Comparison of ENCODE assay signal across 9 mouse cellular contexts in genomic region chr7:71093301-71093939, GRCm38 (mm10).
DNase-seq lines count a peak whose midpoint lies in the region; ATAC-seq lines count a peak whose summit lies in the region.
"Had no signal": no experiment of that assay in that cellular context is flagged by ENCODE, and none has a peak within 500 bp of the region (broad histone marks: within the 10 kb centered on the region; RNA-seq: fewer than 3 reads in every experiment).

No protein-coding gene starts in this region.

- no peak overlapping the region for H3K9ac ChIP-seq in kidney, embryonic 14.5 days (ENCODE audit: low read depth, low read length)
- no peak overlapping the region for H3K9ac ChIP-seq in heart, embryonic 12.5 days
- H3K9ac ChIP-seq in liver, embryonic 13.5 days, result no peak overlapping the region
- H3K9ac ChIP-seq in stomach, embryonic 16.5 days (ENCODE audit: low read length), result no peak overlapping the region

- no peak for ATAC-seq in kidney, embryonic 14.5 days (ENCODE audit: low FRiP score, low TSS enrichment)
- no peak for ATAC-seq in heart, embryonic 12.5 days (ENCODE audit: insufficient number of reproducible peaks, low FRiP score)
- peak; percentile 92 for ATAC-seq in liver, embryonic 13.5 days (ENCODE audit: low read depth)
- ATAC-seq in stomach, embryonic 16.5 days (ENCODE audit: insufficient read depth, low FRiP score), result no peak
- no peak for ATAC-seq in megakaryocyte progenitor cell, adult 5-6 weeks (replicated peaks; ENCODE audit: poor library complexity)

- H3K4me1 ChIP-seq in kidney, embryonic 14.5 days (ENCODE audit: control insufficient read depth, insufficient read depth, low read length), result no peaks in the 10 kb centered on the region
- no peaks in the 10 kb centered on the region; the same call in 1 of the 2 replicates for H3K4me1 ChIP-seq in heart, embryonic 12.5 days (replicated peaks)
- H3K4me1 ChIP-seq in liver, embryonic 13.5 days (replicated peaks), result peaks cover 34% of the 10 kb centered on the region
- 0 out of 2 replicates have a peak, but pooled peaks cover 4% of the 10 kb centered on the region for H3K4me1 ChIP-seq in stomach, embryonic 16.5 days (ENCODE audit: control insufficient read depth, insufficient read depth, low read length)

- 58% methylated on average over 6 of the region's 6 CpGs for WGBS in kidney, embryonic 14.5 days
- WGBS in heart, embryonic 12.5 days, result 28% methylated on average over 6 of the region's 6 CpGs
- WGBS in liver, embryonic 13.5 days (ENCODE audit: insufficient replicate concordance), result 24% methylated on average over 6 of the region's 6 CpGs
- WGBS in stomach, embryonic 16.5 days, result 40% methylated on average over 6 of the region's 6 CpGs

- H3K9me3 ChIP-seq in kidney, embryonic 14.5 days (ENCODE audit: control insufficient read depth, low read length), result no peaks in the 10 kb centered on the region
- H3K9me3 ChIP-seq in heart, embryonic 12.5 days (replicated peaks), result no peaks in the 10 kb centered on the region
- H3K9me3 ChIP-seq in liver, embryonic 13.5 days (replicated peaks), result no peaks in the 10 kb centered on the region
- no peaks in the 10 kb centered on the region for H3K9me3 ChIP-seq in stomach, embryonic 16.5 days (replicated peaks; ENCODE audit: control insufficient read depth, low read length)

- H3K36me3 ChIP-seq in kidney, embryonic 14.5 days (ENCODE audit: control insufficient read depth, insufficient read depth, low read length), result no peaks in the 10 kb centered on the region
- no peaks in the 10 kb centered on the region for H3K36me3 ChIP-seq in heart, embryonic 12.5 days
- H3K36me3 ChIP-seq in liver, embryonic 13.5 days, result no peaks in the 10 kb centered on the region
- no peaks in the 10 kb centered on the region for H3K36me3 ChIP-seq in stomach, embryonic 16.5 days (ENCODE audit: control insufficient read depth, insufficient read depth, low read length)

- no peak overlapping the region for H3K4me2 ChIP-seq in kidney, embryonic 14.5 days (replicated peaks; ENCODE audit: low read depth, low read length)
- no peak overlapping the region for H3K4me2 ChIP-seq in heart, embryonic 12.5 days
- peak overlapping the region; percentile 30; the same call in 1 of the 2 replicates for H3K4me2 ChIP-seq in liver, embryonic 13.5 days
- H3K4me2 ChIP-seq in stomach, embryonic 16.5 days (ENCODE audit: low read depth, low read length), result no peak overlapping the region

- H3K4me3 ChIP-seq in kidney, embryonic 14.5 days (ENCODE audit: low read length), result no peak overlapping the region
- no peak overlapping the region for H3K4me3 ChIP-seq in heart, embryonic 12.5 days
- H3K4me3 ChIP-seq in liver, embryonic 13.5 days (replicated peaks), result no peak overlapping the region
- no peak overlapping the region for H3K4me3 ChIP-seq in stomach, embryonic 16.5 days (replicated peaks; ENCODE audit: low read length)

- H3K27me3 ChIP-seq in kidney, embryonic 14.5 days (ENCODE audit: control insufficient read depth, insufficient read depth, low read length), result no peaks in the 10 kb centered on the region
- no peaks in the 10 kb centered on the region for H3K27me3 ChIP-seq in heart, embryonic 12.5 days (replicated peaks)
- no peaks in the 10 kb centered on the region for H3K27me3 ChIP-seq in liver, embryonic 13.5 days
- no peaks in the 10 kb centered on the region for H3K27me3 ChIP-seq in stomach, embryonic 16.5 days (ENCODE audit: control insufficient read depth, insufficient read depth, low read length)

- peak; percentile 3 to 13 for DNase-seq in kidney, postnatal 36 days
- peak; percentile 11 for DNase-seq in liver, embryonic 13.5 days
- DNase-seq in embryo, embryonic 10.5 days (ENCODE audit: low spot score), result no peak
- DNase-seq: cerebellum, adult 9-10 months; thymus, postnatal 14 days had no signal

- no peak overlapping the region for H3K27ac ChIP-seq in kidney, embryonic 14.5 days (ENCODE audit: low read depth, low read length)
- H3K27ac ChIP-seq in heart, embryonic 12.5 days (ENCODE audit: poor library complexity, severe bottlenecking), result 0 out of 2 replicates have a peak overlapping the region, but pooled peaks have one; percentile 27
- H3K27ac ChIP-seq in liver, embryonic 13.5 days, result peak overlapping the region; percentile 43; the same call in 1 of the 2 replicates
- 0 out of 2 replicates have a peak overlapping the region, but pooled peaks have one; percentile 23 for H3K27ac ChIP-seq in stomach, embryonic 16.5 days (ENCODE audit: low read length)
